Mouse (Mus musculus) MEL (cell line): Measurements from ENCODE around the gene Gas1.

ENCODE experiments used
- CHD1 ChIP-seq: IDR thresholded peaks from 2 replicates; pipeline ENCODE4 v1.6.1; 2012; ENCODE audit warnings: low read depth, mild to moderate bottlenecking, inconsistent platforms, low read length, improper control_type of control experiment
- CTCF ChIP-seq, 3 experiments: IDR thresholded peaks in 2 of 3; conservative IDR thresholded peaks in 1 of 3; 2 replicates each; pipeline ENCODE4 v1.5.1; 2011 to 2012; ENCODE audit warnings: low read length in 3 of 3, low read depth in 2 of 3, mild to moderate bottlenecking in 2 of 3, improper control_type of control experiment in 1 of 3, inconsistent platforms in 1 of 3, mixed read lengths in 1 of 3, moderate library complexity in 1 of 3; ENCODE audit not compliant: control insufficient read depth in 1 of 3, insufficient read depth in 1 of 3, poor library complexity in 1 of 3, severe bottlenecking in 1 of 3
- E2F4 ChIP-seq: IDR thresholded peaks from 2 replicates; pipeline ENCODE4 v1.6.1; 2011; ENCODE audit warnings: low read depth, low read length, improper control_type of control experiment, borderline replicate concordance
- HCFC1 ChIP-seq: IDR thresholded peaks from 2 replicates; pipeline ENCODE4 v1.6.1; 2012; ENCODE audit warnings: low read depth, mild to moderate bottlenecking, inconsistent platforms, low read length, improper control_type of control experiment, moderate library complexity
- RAD21 ChIP-seq: IDR thresholded peaks from 2 replicates; pipeline ENCODE4 v1.6.1; 2011; ENCODE audit warnings: mild to moderate bottlenecking, low read depth, low read length, improper control_type of control experiment
- RCOR1 ChIP-seq: IDR thresholded peaks from 2 replicates; pipeline ENCODE4 v1.6.1; 2012; ENCODE audit warnings: low read depth, mild to moderate bottlenecking, inconsistent platforms, low read length, improper control_type of control experiment
- SMC3 ChIP-seq: IDR thresholded peaks from 2 replicates; pipeline ENCODE4 v1.6.1; 2011; ENCODE audit warnings: low read depth, low read length, improper control_type of control experiment
- TAL1 ChIP-seq: IDR thresholded peaks from 2 replicates; pipeline ENCODE4 v1.6.1; 2012; ENCODE audit warnings: mild to moderate bottlenecking, inconsistent platforms, low read length, moderate library complexity, mixed read lengths
- UBTF ChIP-seq: IDR thresholded peaks from 2 replicates; pipeline ENCODE4 v1.6.1; 2012; ENCODE audit warnings: low read depth, mild to moderate bottlenecking, inconsistent platforms, low read length, improper control_type of control experiment, moderate library complexity, borderline replicate concordance; ENCODE audit not compliant: insufficient read depth
- USF1 ChIP-seq: IDR thresholded peaks from 2 replicates; pipeline ENCODE4 v1.6.1; 2014; ENCODE audit warnings: low read depth, mild to moderate bottlenecking, inconsistent platforms, low read length, improper control_type of control experiment, moderate library complexity
- ZKSCAN1 ChIP-seq: IDR thresholded peaks from 2 replicates; pipeline ENCODE4 v1.6.1; 2012; ENCODE audit warnings: low read depth, mild to moderate bottlenecking, inconsistent platforms, low read length, improper control_type of control experiment, moderate library complexity

DNA sequence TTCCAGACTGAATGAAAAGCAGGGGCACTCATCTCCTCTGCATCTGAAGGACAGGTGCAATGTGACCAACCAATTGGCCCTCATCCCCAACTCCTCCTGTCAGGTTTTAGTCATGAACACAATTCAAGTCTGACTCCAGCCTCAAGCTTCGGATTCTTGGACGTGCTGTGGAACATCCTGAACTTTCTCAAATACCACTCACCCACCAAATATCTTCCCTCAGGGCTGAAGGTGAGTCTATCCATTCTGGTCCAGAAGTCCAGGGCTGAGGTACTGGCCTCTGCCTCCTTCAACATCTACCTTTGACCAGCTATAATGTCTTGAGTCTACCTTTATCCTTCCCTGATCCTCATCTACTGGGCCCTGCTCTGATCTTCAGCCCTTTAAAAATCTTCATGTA lies 8.1 kb downstream of the Gas1 start:
- TF ChIP-seq CHD1 (no peak), TAL1 (no peak), SMC3 (no peak), E2F4 (no peak), HCFC1 (no peak), RCOR1 (no peak), ZKSCAN1 (no peak), CTCF (IDR thresholded peaks at IDR 0.05 in 2 of 3, conservative IDR thresholded peaks at IDR 0.05 in 1 of 3; ENCODE audit: control insufficient read depth in 1 of 3, insufficient read depth in 1 of 3, low read depth in 2 of 3, low read length in 3 of 3, poor library complexity in 1 of 3, severe bottlenecking in 1 of 3) (no peak), USF1 (no peak), UBTF (no peak), RAD21 (no peak)
